Mouse (Mus musculus) CH12.LX (cell line): ENCODE measurements around the gene Epb41. TPM values are rescaled to one million over a fixed set of nuclear protein-coding genes. Genes with fewer than 3 reads are reported as not detected.

Experiments used
- DNase-seq: peaks from one replicate; pipeline ENCODE4 v3.0.0-alpha.2; 2013; ENCODE audit errors: extremely low read depth
- H3K27ac ChIP-seq: 2 replicates; pipeline ENCODE4 v1.5.1; 2012; ENCODE audit warnings: low read depth, mild to moderate bottlenecking, control low read depth, moderate library complexity; ENCODE audit not compliant: insufficient read depth
- H3K27me3 ChIP-seq: replicated peaks from 2 replicates; pipeline ENCODE3; 2012; ENCODE audit warnings: inconsistent platforms
- H3K36me3 ChIP-seq, 2 experiments: replicated peaks in 1 of 2; 2 replicates each; pipeline versions ENCODE3 to v1.6.1; 2012; ENCODE audit warnings: inconsistent platforms in 1 of 2, low read length in 1 of 2, mild to moderate bottlenecking in 1 of 2, mixed read lengths in 1 of 2, moderate library complexity in 1 of 2; ENCODE audit not compliant: control insufficient read depth in 1 of 2, insufficient read depth in 1 of 2
- H3K4me1 ChIP-seq, 2 experiments: 2 replicates each; pipeline ENCODE4 v1.6.1; 2012; ENCODE audit warnings: inconsistent platforms in 1 of 2, moderate library complexity in 1 of 2; ENCODE audit not compliant: insufficient read depth in 2 of 2, control insufficient read depth in 1 of 2
- H3K4me2 ChIP-seq: 2 replicates; pipeline ENCODE4 v1.6.1; 2012; ENCODE audit warnings: low read depth, mild to moderate bottlenecking, control low read depth; ENCODE audit not compliant: poor library complexity, insufficient read depth, severe bottlenecking
- H3K4me3 ChIP-seq, 3 experiments: fragments of 150-350 bp in 1 of 3; sonication (generic) in 1 of 3; replicated peaks in 1 of 3; 2 replicates each; pipeline versions ENCODE3 to v1.5.1; 2011 to 2012; ENCODE audit warnings: low read depth in 2 of 3, low read length in 2 of 3, mild to moderate bottlenecking in 2 of 3, moderate library complexity in 2 of 3, control low read depth in 1 of 3, improper control_type of control experiment in 1 of 3, inconsistent platforms in 1 of 3, mixed read lengths in 1 of 3; ENCODE audit not compliant: poor library complexity in 1 of 3
- H3K79me2 ChIP-seq: replicated peaks from 2 replicates; pipeline ENCODE4 v1.6.1; 2012; ENCODE audit warnings: mild to moderate bottlenecking, moderate library complexity; ENCODE audit not compliant: control insufficient read depth, poor library complexity, insufficient read depth, severe bottlenecking; ENCODE audit errors: extremely low read depth
- H3K9ac ChIP-seq: 2 replicates; pipeline ENCODE4 v1.6.1; 2012; ENCODE audit warnings: low read depth, mild to moderate bottlenecking, control low read depth, moderate library complexity; ENCODE audit not compliant: insufficient read depth
- H3K9me3 ChIP-seq: replicated peaks from 2 replicates; pipeline ENCODE3; 2012; ENCODE audit warnings: low read length, inconsistent platforms, mixed read lengths
- BHLHE40 ChIP-seq: IDR thresholded peaks from 2 replicates; pipeline ENCODE4 v1.6.1; 2011; ENCODE audit warnings: mild to moderate bottlenecking, low read depth, low read length, improper control_type of control experiment
- CHD1 ChIP-seq: IDR thresholded peaks from 2 replicates; pipeline ENCODE4 v1.6.1; 2012; ENCODE audit warnings: low read depth, low read length, improper control_type of control experiment, inconsistent platforms
- CHD2 ChIP-seq: IDR thresholded peaks from 2 replicates; pipeline ENCODE4 v1.6.1; 2011; ENCODE audit warnings: low read length, improper control_type of control experiment
- CTCF ChIP-seq, 2 experiments: IDR thresholded peaks in 1 of 2; conservative IDR thresholded peaks in 1 of 2; 2 replicates each; pipeline ENCODE4 v1.5.1; 2011 to 2012; ENCODE audit warnings: low read depth in 2 of 2, low read length in 2 of 2, improper control_type of control experiment in 1 of 2, inconsistent platforms in 1 of 2, mild to moderate bottlenecking in 1 of 2, moderate library complexity in 1 of 2
- ELF1 ChIP-seq: IDR thresholded peaks from 2 replicates; pipeline ENCODE4 v1.6.1; 2014; ENCODE audit warnings: low read depth, mild to moderate bottlenecking, inconsistent platforms, low read length, improper control_type of control experiment
- GABPA ChIP-seq: IDR thresholded peaks from 2 replicates; pipeline ENCODE4 v1.6.1; 2012; ENCODE audit warnings: low read depth, low read length, improper control_type of control experiment, inconsistent platforms; ENCODE audit not compliant: insufficient replicate concordance
- HCFC1 ChIP-seq: IDR thresholded peaks from 2 replicates; pipeline ENCODE4 v1.6.1; 2012; ENCODE audit warnings: low read depth, mild to moderate bottlenecking, inconsistent platforms, low read length, improper control_type of control experiment
- IRF4 ChIP-seq: IDR thresholded peaks from 2 replicates; pipeline ENCODE4 v1.6.1; 2014; ENCODE audit warnings: low read depth, mild to moderate bottlenecking, inconsistent platforms, low read length, improper control_type of control experiment
- JUN ChIP-seq: IDR thresholded peaks from 2 replicates; pipeline ENCODE4 v1.6.1; 2011; ENCODE audit warnings: low read depth, mild to moderate bottlenecking, low read length, improper control_type of control experiment, moderate library complexity; ENCODE audit not compliant: insufficient read depth
- JUND ChIP-seq: conservative IDR thresholded peaks from 2 replicates; pipeline ENCODE4 v1.6.1; 2011; ENCODE audit warnings: low read depth, low read length, improper control_type of control experiment
- KAT2A ChIP-seq: IDR thresholded peaks from 2 replicates; pipeline ENCODE4 v1.6.1; 2012; ENCODE audit warnings: low read length, improper control_type of control experiment, inconsistent platforms; ENCODE audit not compliant: insufficient replicate concordance
- MAX ChIP-seq: IDR thresholded peaks from 2 replicates; pipeline ENCODE4 v1.6.1; 2011; ENCODE audit warnings: low read length, improper control_type of control experiment
- MAZ ChIP-seq: IDR thresholded peaks from 2 replicates; pipeline ENCODE4 v1.6.1; 2012; ENCODE audit warnings: low read depth, mild to moderate bottlenecking, inconsistent platforms, low read length, improper control_type of control experiment, moderate library complexity
- MXI1 ChIP-seq: IDR thresholded peaks from 2 replicates; pipeline ENCODE4 v1.6.1; 2011; ENCODE audit warnings: mild to moderate bottlenecking, low read depth, low read length, improper control_type of control experiment
- MYC ChIP-seq: IDR thresholded peaks from 2 replicates; pipeline ENCODE4 v1.6.1; 2011; ENCODE audit warnings: low read depth, mild to moderate bottlenecking, improper control_type of control experiment, low read length
- NELFE ChIP-seq: IDR thresholded peaks from 2 replicates; pipeline ENCODE4 v1.6.1; 2011; ENCODE audit warnings: low read depth, low read length, improper control_type of control experiment
- NRF1 ChIP-seq: IDR thresholded peaks from 2 replicates; pipeline ENCODE4 v1.6.1; 2014; ENCODE audit warnings: low read depth, mild to moderate bottlenecking, inconsistent platforms, low read length, improper control_type of control experiment, moderate library complexity
- PAX5 ChIP-seq: IDR thresholded peaks from 2 replicates; pipeline ENCODE4 v1.6.1; 2012; ENCODE audit warnings: low read length, inconsistent platforms, mixed read lengths
- POLR2AphosphoS2 ChIP-seq: IDR thresholded peaks from 2 replicates; pipeline ENCODE4 v1.6.1; 2011; ENCODE audit warnings: low read depth, low read length, improper control_type of control experiment
- RAD21 ChIP-seq: IDR thresholded peaks from 2 replicates; pipeline ENCODE4 v1.6.1; 2011; ENCODE audit warnings: low read depth, mild to moderate bottlenecking, low read length, improper control_type of control experiment, moderate library complexity
- SIN3A ChIP-seq: IDR thresholded peaks from 2 replicates; pipeline ENCODE4 v1.6.1; 2012; ENCODE audit warnings: low read length, improper control_type of control experiment, inconsistent platforms
- SMC3 ChIP-seq: IDR thresholded peaks from 2 replicates; pipeline ENCODE4 v1.6.1; 2011; ENCODE audit warnings: low read depth, low read length, improper control_type of control experiment
- TBP ChIP-seq: conservative IDR thresholded peaks from 2 replicates; pipeline ENCODE4 v1.6.1; 2011; ENCODE audit warnings: low read depth, low read length, improper control_type of control experiment
- TCF12 ChIP-seq: IDR thresholded peaks from 2 replicates; pipeline ENCODE4 v1.6.1; 2014; ENCODE audit warnings: low read depth, mild to moderate bottlenecking, inconsistent platforms, low read length, improper control_type of control experiment
- UBTF ChIP-seq: IDR thresholded peaks from 2 replicates; pipeline ENCODE4 v1.6.1; 2012; ENCODE audit warnings: low read depth, mild to moderate bottlenecking, inconsistent platforms, low read length, improper control_type of control experiment, moderate library complexity
- USF1 ChIP-seq: IDR thresholded peaks from 2 replicates; pipeline ENCODE4 v1.6.1; 2014; ENCODE audit warnings: low read depth, mild to moderate bottlenecking, inconsistent platforms, low read length, improper control_type of control experiment
- ZC3H11A ChIP-seq: IDR thresholded peaks from 2 replicates; pipeline ENCODE4 v1.6.1; 2012; ENCODE audit warnings: low read depth, mild to moderate bottlenecking, inconsistent platforms, low read length, improper control_type of control experiment
- ZMIZ1 ChIP-seq: IDR thresholded peaks from 2 replicates; pipeline ENCODE4 v1.6.1; 2012; ENCODE audit warnings: low read depth, mild to moderate bottlenecking, inconsistent platforms, low read length, improper control_type of control experiment
- ZNF384 ChIP-seq: IDR thresholded peaks from 2 replicates; pipeline ENCODE4 v1.6.1; 2012; ENCODE audit warnings: low read depth, low read length, improper control_type of control experiment, inconsistent platforms
- dilution Hi-C: fragments of 300-500 bp; cut with MboI; formaldehyde crosslinking; loops from 2 replicates; pipeline ENCODE4 v1.14.3; 2020; ENCODE audit warnings: low sequenced_read_pairs; ENCODE audit not compliant: extremely low pct_unique_long_range_greater_than_20kb, extremely low pct_ligation_motif_present
- in situ Hi-C: fragments of 300-500 bp; cut with MboI; formaldehyde crosslinking; loops from 3 replicates; pipeline ENCODE4 v1.14.3; 2019; ENCODE audit warnings: low sequenced_read_pairs, low pct_ligation_motif_present, low pct_unique_long_range_greater_than_20kb, mixed read lengths
- polyA plus RNA-seq: library from polyadenylated mRNA; unstranded; fragments of >175 nt; gene quantifications from 2 replicates; pipeline ENCODE4 v1.2.1, GENCODE M21; 2012; ENCODE audit warnings: low read depth; ENCODE audit not compliant: insufficient read length
- total RNA-seq, 2 experiments: library from RNA; depleted of rRNA; stranded (reverse); fragments of 300-350 nt in 1 of 2; fragments of >200 nt in 1 of 2; gene quantifications; 2 replicates each; pipeline ENCODE4 v1.2.3; 2012 to 2014

The Epb41 gene
- total and polyA plus RNA-seq, 3 experiments = 7.1 to 21.6 (median 10.0) TPM

DNA sequence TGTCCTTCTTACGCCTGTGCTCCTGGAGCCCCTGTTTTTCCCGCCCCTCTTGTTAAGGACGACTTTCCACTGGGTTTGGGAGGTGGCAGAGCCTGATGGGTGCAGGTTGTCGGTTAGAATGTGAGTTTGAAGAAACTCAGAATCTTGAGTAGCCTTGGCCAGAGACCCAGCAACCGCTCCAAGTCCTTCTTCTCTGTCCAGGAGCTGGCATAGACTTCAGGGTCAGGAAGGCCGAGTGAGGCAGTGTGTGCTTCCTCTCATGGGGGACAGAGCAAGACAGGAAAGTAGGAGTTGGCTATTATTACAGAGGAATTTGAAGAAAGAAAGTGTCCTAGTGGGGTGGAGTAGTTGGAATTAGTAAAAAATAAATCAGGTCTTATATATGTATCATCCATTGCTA lies 191.6 kb downstream of the Epb41 start:
- Histone ChIP-seq H3K9me3 (no peaks in the 10 kb centered on the region), H3K9ac (no peak overlapping the region), H3K27ac (no peak overlapping the region)
- dilution Hi-C loops = no loop called here
- in situ Hi-C loops = no loop called here
- DNase-seq = no peak
- no peak for TF ChIP-seq CHD2
- no peak for TF ChIP-seq UBTF
- TF ChIP-seq RAD21 = no peak
- no peak for TF ChIP-seq MXI1
- TF ChIP-seq IRF4 = no peak
- no peak for TF ChIP-seq ZMIZ1
- no peak for TF ChIP-seq JUND
- no peak for TF ChIP-seq TCF12
- TF ChIP-seq NRF1 = no peak
- no peak for TF ChIP-seq NELFE
- TF ChIP-seq MYC = no peak
- TF ChIP-seq KAT2A = no peak
- no peak for TF ChIP-seq CTCF (conservative IDR thresholded peaks at IDR 0.05 in 1 of 2, IDR thresholded peaks at IDR 0.05 in 1 of 2; ENCODE audit: low read depth in 2 of 2, low read length in 2 of 2)
- no peak for TF ChIP-seq ELF1
- no peak for TF ChIP-seq PAX5
- TF ChIP-seq ZC3H11A = no peak
- no peak for TF ChIP-seq HCFC1
- no peak for TF ChIP-seq CHD1
- TF ChIP-seq, all 38 proteins: peak for 0
- H3K27me3 ChIP-seq = no peaks in the 10 kb centered on the region
- peaks cover 97% of the 10 kb centered on the region for H3K79me2 ChIP-seq
- H3K4me3 ChIP-seq = no peak overlapping the region
- peaks cover 6 to 42% of the 10 kb centered on the region in 2 experiments for H3K4me1 ChIP-seq
- peaks cover 25 to 63% of the 10 kb centered on the region in 2 experiments for H3K36me3 ChIP-seq
- H3K4me2 ChIP-seq = no peak overlapping the region

DNA sequence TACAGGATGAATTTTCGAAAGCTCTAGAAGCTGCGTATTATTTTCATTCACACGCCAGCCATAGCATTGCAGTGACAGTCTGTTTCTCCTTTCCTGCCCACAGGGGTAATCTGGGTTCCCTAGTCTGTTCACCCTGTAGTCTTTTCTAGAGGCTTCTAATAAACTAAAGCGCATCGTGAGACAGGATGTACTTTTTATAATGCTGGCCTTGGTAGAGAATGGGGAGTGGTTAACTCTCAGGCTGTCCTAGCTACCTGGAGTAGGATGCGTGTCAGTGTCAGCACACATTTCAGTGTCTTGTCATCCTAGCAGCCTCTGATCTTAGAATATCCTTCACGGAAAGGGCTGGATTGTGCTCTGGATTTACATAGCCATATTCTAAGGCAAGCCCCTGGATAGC lies 193.8 kb downstream of the Epb41 start:
- DNase-seq = no peak
- H3K27me3 ChIP-seq = no peaks in the 10 kb centered on the region
- peaks cover 95% of the 10 kb centered on the region for H3K79me2 ChIP-seq
- dilution Hi-C loops (no loop called here), in situ Hi-C loops (no loop called here)
- no peak overlapping the region for H3K9ac ChIP-seq
- H3K9me3 ChIP-seq = no peaks in the 10 kb centered on the region
- no peak overlapping the region for H3K4me3 ChIP-seq
- H3K36me3 ChIP-seq = peaks cover 17 to 52% of the 10 kb centered on the region in 2 experiments
- H3K4me2 ChIP-seq = no peak overlapping the region
- TF ChIP-seq MYC = no peak
- no peak for TF ChIP-seq JUN
- TF ChIP-seq ZNF384 = no peak
- TF ChIP-seq POLR2AphosphoS2 = no peak
- no peak for TF ChIP-seq USF1
- no peak for TF ChIP-seq MAX
- TF ChIP-seq HCFC1 = no peak
- TF ChIP-seq MAZ = no peak
- no peak for TF ChIP-seq PAX5
- TF ChIP-seq CTCF (conservative IDR thresholded peaks at IDR 0.05 in 1 of 2, IDR thresholded peaks at IDR 0.05 in 1 of 2; ENCODE audit: low read depth in 2 of 2, low read length in 2 of 2) = no peak
- no peak for TF ChIP-seq SIN3A
- TF ChIP-seq CHD2 = no peak
- TF ChIP-seq TBP = no peak
- no peak for TF ChIP-seq SMC3
- TF ChIP-seq GABPA = no peak
- no peak for TF ChIP-seq BHLHE40
- no peak for TF ChIP-seq NRF1
- no peak overlapping the region for H3K27ac ChIP-seq
- H3K4me1 ChIP-seq = peaks cover 9 to 60% of the 10 kb centered on the region in 2 experiments
